ENCODE assay signal across 13 mouse cellular contexts in the genomic region with DNA sequence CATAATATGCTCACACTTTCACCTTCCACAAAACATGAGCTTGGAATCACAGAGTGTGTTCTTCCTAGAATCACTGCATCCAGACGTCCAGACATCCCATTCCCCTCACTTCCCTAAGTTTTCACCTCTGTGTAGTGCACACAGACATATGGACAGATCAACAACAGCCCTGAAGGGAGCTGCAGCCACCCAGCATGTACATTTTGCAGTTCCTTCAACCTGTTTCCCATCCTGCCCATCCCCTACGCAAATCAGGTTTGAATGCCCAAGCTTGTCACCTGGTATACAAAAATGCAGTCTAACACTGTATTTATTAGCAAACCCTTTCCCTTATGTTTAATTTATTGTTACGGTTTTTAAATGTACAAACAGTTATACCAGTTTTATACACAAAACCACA.
A peak's percentile ranks its signal among the peaks of the same experiment; 100 is the strongest.
DNase-seq lines count a peak whose midpoint lies in the region; ATAC-seq and TF ChIP-seq lines count a peak whose summit lies in the region.
"Had no signal": no experiment of that assay in that cellular context is flagged by ENCODE, and none has a peak within 500 bp of the region (broad histone marks: within the 10 kb centered on the region; RNA-seq: fewer than 3 reads in every experiment).

No protein-coding gene starts in this region.

- ATAC-seq in kidney, embryonic 15.5 days (replicated peaks; ENCODE audit: low FRiP score), result peak; percentile 29; the same call in 1 of the 2 replicates
- peak; percentile 52 for ATAC-seq in forebrain, embryonic 13.5 days
- ATAC-seq in forebrain, postnatal 0 days, result peak; percentile 32
- ATAC-seq in midbrain, embryonic 13.5 days, result peak; percentile 51

- TF ChIP-seq POLR2A in heart, adult 2 months (IDR thresholded peaks at IDR 0.05; ENCODE audit: insufficient read depth, low read depth, low read length), result no peak

- no peak overlapping the region for H3K27ac ChIP-seq in kidney, embryonic 15.5 days
- H3K27ac ChIP-seq in forebrain, embryonic 13.5 days, result peak overlapping the region; percentile 21; the same call in 1 of the 2 replicates
- H3K27ac ChIP-seq in forebrain, postnatal 0 days (ENCODE audit: low read depth, low read length), result peak overlapping the region; percentile 91; the same call in 1 of the 2 replicates
- no peak overlapping the region for H3K27ac ChIP-seq in midbrain, embryonic 13.5 days
- no peak overlapping the region for H3K27ac ChIP-seq in heart, adult 2 months
- H3K27ac ChIP-seq: embryonic facial prominence, embryonic 15.5 days; heart, embryonic 13.5 days; liver, embryonic 14.5 days; stomach, embryonic 15.5 days had no signal

- DNase-seq in kidney, postnatal 14 days, result no peak
- no peak for DNase-seq in forebrain, postnatal 0 days
- DNase-seq in heart, adult 2 months, result no peak
- no peak for DNase-seq in heart, postnatal 25 days (ENCODE audit: low spot score)
- no peak for DNase-seq in adrenal gland, postnatal 14 days

- 60% methylated on average over 3 of the region's 3 CpGs for WGBS in kidney, embryonic 15.5 days
- 40% methylated on average over 3 of the region's 3 CpGs for WGBS in forebrain, embryonic 13.5 days
- WGBS in forebrain, postnatal 0 days, result 25% methylated on average over 3 of the region's 3 CpGs
- WGBS in midbrain, embryonic 13.5 days, result 49% methylated on average over 3 of the region's 3 CpGs
- WGBS in heart, adult 2 months, result 48% methylated on average over 3 of the region's 3 CpGs

- no peaks in the 10 kb centered on the region for H3K9me3 ChIP-seq in kidney, embryonic 15.5 days (replicated peaks)
- no peaks in the 10 kb centered on the region for H3K9me3 ChIP-seq in forebrain, embryonic 13.5 days (replicated peaks)
- no peaks in the 10 kb centered on the region for H3K9me3 ChIP-seq in forebrain, postnatal 0 days (ENCODE audit: low read length)
- H3K9me3 ChIP-seq in midbrain, embryonic 13.5 days, result no peaks in the 10 kb centered on the region
- H3K9me3 ChIP-seq: embryonic facial prominence, embryonic 15.5 days; stomach, embryonic 15.5 days had no signal

- H3K9ac ChIP-seq in kidney, embryonic 15.5 days, result no peak overlapping the region
- H3K9ac ChIP-seq in forebrain, embryonic 13.5 days, result no peak overlapping the region
- peak overlapping the region; percentile 40 for H3K9ac ChIP-seq in forebrain, postnatal 0 days
- H3K9ac ChIP-seq in midbrain, embryonic 13.5 days (replicated peaks), result no peak overlapping the region
- no peak overlapping the region for H3K9ac ChIP-seq in heart, adult 2 months (ENCODE audit: low read depth, low read length)
- H3K9ac ChIP-seq: embryonic facial prominence, embryonic 15.5 days; liver, embryonic 14.5 days; stomach, embryonic 15.5 days had no signal

- intact Hi-C loops in heart, adult 2 months (cut with DNase I), result loop anchor here (5.0 to 10.0 kb wide), 3 partner anchors 241 to 1571 kb away; no protein-coding TSS in a partner anchor
- intact Hi-C loops in heart, postnatal 25 days (cut with DNase I), result loop anchor here (5.0 to 10.0 kb wide), 2 partner anchors 241 to 1571 kb away; no protein-coding TSS in a partner anchor

- H3K36me3 ChIP-seq in kidney, embryonic 15.5 days, result no peaks in the 10 kb centered on the region
- H3K36me3 ChIP-seq in forebrain, embryonic 13.5 days (ENCODE audit: poor library complexity, severe bottlenecking), result no peaks in the 10 kb centered on the region
- H3K36me3 ChIP-seq in forebrain, postnatal 0 days (ENCODE audit: insufficient read depth), result no peaks in the 10 kb centered on the region
- no peaks in the 10 kb centered on the region for H3K36me3 ChIP-seq in midbrain, embryonic 13.5 days
- H3K36me3 ChIP-seq in heart, adult 2 months (ENCODE audit: control insufficient read depth, insufficient read depth, low read length), result no peaks in the 10 kb centered on the region
- H3K36me3 ChIP-seq: embryonic facial prominence, embryonic 15.5 days; heart, embryonic 13.5 days; stomach, embryonic 15.5 days had no signal

- TF ChIP-seq EP300 in heart, adult 2 months (IDR thresholded peaks at IDR 0.05; ENCODE audit: insufficient read depth, low read depth, low read length), result no peak

- no peaks in the 10 kb centered on the region for H3K27me3 ChIP-seq in kidney, embryonic 15.5 days
- no peaks in the 10 kb centered on the region for H3K27me3 ChIP-seq in forebrain, embryonic 13.5 days
- no peaks in the 10 kb centered on the region for H3K27me3 ChIP-seq in forebrain, postnatal 0 days (ENCODE audit: insufficient read depth, low read length)
- H3K27me3 ChIP-seq in midbrain, embryonic 13.5 days, result peaks cover 11% of the 10 kb centered on the region
- no peaks in the 10 kb centered on the region for H3K27me3 ChIP-seq in heart, adult 2 months (ENCODE audit: control insufficient read depth, insufficient read depth, low read length)
- H3K27me3 ChIP-seq: megakaryocyte, embryonic 14.5 days; stomach, embryonic 15.5 days had no signal

- TF ChIP-seq CTCF in forebrain, postnatal 0 days (IDR thresholded peaks at IDR 0.05; ENCODE audit: low read depth), result no peak
- TF ChIP-seq CTCF in heart, adult 2 months (IDR thresholded peaks at IDR 0.05), result no peak

- no peak overlapping the region for H3K4me2 ChIP-seq in kidney, embryonic 15.5 days
- H3K4me2 ChIP-seq in forebrain, embryonic 13.5 days, result peak overlapping the region; percentile 56
- peak overlapping the region; percentile 63 for H3K4me2 ChIP-seq in forebrain, postnatal 0 days (ENCODE audit: low read depth)
- H3K4me2 ChIP-seq in midbrain, embryonic 13.5 days (replicated peaks), result peak overlapping the region; percentile 60; the same call in 1 of the 2 replicates

- H3K79me2 ChIP-seq in heart, adult 2 months (replicated peaks; ENCODE audit: control insufficient read depth, insufficient read depth, low read length), result no peaks in the 10 kb centered on the region

- H3K4me3 ChIP-seq in kidney, embryonic 15.5 days (replicated peaks), result no peak overlapping the region
- no peak overlapping the region for H3K4me3 ChIP-seq in forebrain, embryonic 13.5 days
- peak overlapping the region; percentile 36; the same call in 1 of the 2 replicates for H3K4me3 ChIP-seq in forebrain, postnatal 0 days (ENCODE audit: low read depth, low read length)
- H3K4me3 ChIP-seq in midbrain, embryonic 13.5 days (replicated peaks), result no peak overlapping the region
- no peak overlapping the region for H3K4me3 ChIP-seq in heart, adult 2 months

- H3K4me1 ChIP-seq in kidney, embryonic 15.5 days, result no peaks in the 10 kb centered on the region
- peaks cover 6% of the 10 kb centered on the region; the same call in 1 of the 2 replicates for H3K4me1 ChIP-seq in forebrain, embryonic 13.5 days
- H3K4me1 ChIP-seq in forebrain, postnatal 0 days (ENCODE audit: insufficient read depth), result peaks cover 7% of the 10 kb centered on the region; the same call in 1 of the 2 replicates
- H3K4me1 ChIP-seq in midbrain, embryonic 13.5 days (replicated peaks), result no peaks in the 10 kb centered on the region
- H3K4me1 ChIP-seq in heart, adult 2 months (ENCODE audit: control insufficient read depth, insufficient read depth, low read length), result no peaks in the 10 kb centered on the region
- H3K4me1 ChIP-seq: embryonic facial prominence, embryonic 15.5 days; heart, embryonic 13.5 days; megakaryocyte, embryonic 14.5 days; stomach, embryonic 15.5 days had no signal

Comparison
In these comparisons a context has a peak if more than half of its experiments do, and no peak if none do; other contexts are left out.
1. H3K27ac ChIP-seq: peak in forebrain, embryonic 13.5 days (single experiment) and forebrain, postnatal 0 days (single experiment); none in kidney, embryonic 15.5 days (single experiment), midbrain, embryonic 13.5 days (single experiment) and heart, adult 2 months (single experiment).
2. Peak in every context shown above with its lines, with median percentiles within 50 percentile points of each other: ATAC-seq.